Mouse (Mus musculus) kidney, embryonic 16.5 days (tissue): ENCODE measurements around the gene Mpp2. TPM values are rescaled to one million over a fixed set of nuclear protein-coding genes. Genes with fewer than 3 reads are reported as not detected.

Experiments
- ATAC-seq: fragments of 200-750 bp; cut with Nextera tagmentation; 2 replicates; pipeline ENCODE4 v1.8.0; 2017; ENCODE audit warnings: moderate TSS enrichment; ENCODE audit not compliant: low FRiP score, low TSS enrichment
- H3K27ac ChIP-seq: fragments of 300-500 bp; sonication (generic); 2 replicates; pipeline ENCODE4 v1.5.1; 2014; ENCODE audit warnings: low read length
- H3K27me3 ChIP-seq: fragments of 300-500 bp; sonication (generic); 2 replicates; pipeline ENCODE4 v1.6.1; 2014; ENCODE audit warnings: low read length, control low read depth, mixed read lengths; ENCODE audit not compliant: insufficient read depth
- H3K36me3 ChIP-seq: fragments of 300-500 bp; sonication (generic); 2 replicates; pipeline ENCODE4 v1.6.1; 2014; ENCODE audit warnings: low read length, control low read depth, mixed read lengths; ENCODE audit not compliant: insufficient read depth
- H3K4me1 ChIP-seq: fragments of 300-500 bp; sonication (generic); 2 replicates; pipeline ENCODE4 v1.6.1; 2014; ENCODE audit warnings: low read length, control low read depth, mixed read lengths; ENCODE audit not compliant: insufficient read depth
- H3K4me2 ChIP-seq: fragments of 300-500 bp; sonication (generic); replicated peaks from 2 replicates; pipeline ENCODE4 v1.6.1; 2014; ENCODE audit warnings: low read depth, low read length
- H3K4me3 ChIP-seq: fragments of 300-500 bp; sonication (generic); 2 replicates; pipeline ENCODE4 v1.5.1; 2014; ENCODE audit warnings: mild to moderate bottlenecking, low read length
- H3K9ac ChIP-seq: fragments of 300-500 bp; sonication (generic); replicated peaks from 2 replicates; pipeline ENCODE4 v1.6.1; 2014; ENCODE audit warnings: low read length
- H3K9me3 ChIP-seq: fragments of 300-500 bp; sonication (generic); 2 replicates; pipeline ENCODE4 v1.6.1; 2016; ENCODE audit warnings: low read length, control low read depth
- WGBS: fragments of 180-500 bp; shearing (Covaris S2); extraction: QIAGEN DNeasy Blood & Tissue Kit; methylation state at CpG from one replicate; pipeline ENCODE4 v1.1.7; 2014; 5-methylcytosine and 5-hydroxymethylcytosine counted together
- polyA plus RNA-seq: library from polyadenylated mRNA; unstranded; fragments of >200 nt; fragmentation: Nextera tagmentation; extraction: Ambion mirVana; gene quantifications from 2 replicates; pipeline ENCODE4 v1.2.1, GENCODE M21; 2015

Gene Mpp2
- polyA plus RNA-seq, 1 experiment from 2014 or later: 14.4 TPM

DNA sequence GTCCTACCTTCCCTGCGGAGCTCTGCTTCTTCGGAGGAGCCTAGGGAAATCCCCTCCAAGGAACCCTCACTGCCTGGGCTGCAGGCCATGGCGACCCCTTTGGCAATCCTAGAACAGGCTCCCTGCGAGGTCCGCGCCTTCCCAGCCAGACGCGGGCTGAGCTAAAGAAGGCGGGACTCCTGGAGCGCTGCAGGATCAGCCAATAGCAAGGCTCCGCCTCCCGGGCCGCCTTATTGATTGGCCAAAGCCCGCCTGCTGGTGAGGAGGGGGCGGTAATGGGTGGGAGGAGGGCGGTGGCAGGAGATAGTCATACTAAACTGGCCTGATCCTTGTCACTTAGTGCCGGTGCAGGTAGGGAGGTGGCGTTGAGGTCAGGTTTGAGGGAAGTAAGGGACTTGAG is 6.0 kb downstream of the Mpp2 start:
- no peaks in the 10 kb centered on the region for H3K27me3 ChIP-seq
- no peak overlapping the region for H3K27ac ChIP-seq
- peak overlapping the region; percentile 47 for H3K4me3 ChIP-seq
- peak; percentile 82 for ATAC-seq
- peaks cover 51% of the 10 kb centered on the region for H3K4me1 ChIP-seq
- no peaks in the 10 kb centered on the region for H3K9me3 ChIP-seq
- WGBS: under 1% methylated on average over 18 of the region's 18 CpGs
- H3K9ac ChIP-seq: peak overlapping the region; percentile 67
- H3K36me3 ChIP-seq: peaks cover 8% of the 10 kb centered on the region; the same call in 1 of the 2 replicates
- peak overlapping the region; percentile 84 for H3K4me2 ChIP-seq

DNA sequence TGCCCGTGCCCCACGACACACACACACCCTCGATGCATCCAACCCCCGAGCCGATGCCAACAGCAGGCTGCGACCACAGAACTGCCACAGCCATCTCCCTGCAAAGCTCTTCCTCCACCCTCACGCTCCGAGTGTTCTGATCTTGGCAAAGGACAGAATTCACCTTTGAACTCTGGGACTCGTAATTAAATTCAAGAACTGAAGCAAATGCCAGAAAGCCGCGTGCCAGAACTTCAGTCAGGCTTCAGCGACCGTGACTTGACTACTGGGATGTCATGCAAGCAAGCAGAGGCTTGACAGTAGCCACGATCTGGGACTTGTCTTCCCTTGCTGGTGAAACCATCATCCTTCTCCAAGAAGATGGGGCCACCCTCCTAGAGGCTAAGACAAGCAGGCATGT is 14.6 kb downstream of the Mpp2 start:
- Histone ChIP-seq H3K4me1 (peaks cover 6% of the 10 kb centered on the region; the same call in 1 of the 2 replicates), H3K4me3 (no peak overlapping the region), H3K9me3 (no peaks in the 10 kb centered on the region), H3K27ac (no peak overlapping the region), H3K27me3 (no peaks in the 10 kb centered on the region), H3K4me2 (no peak overlapping the region), H3K36me3 (peaks cover 5% of the 10 kb centered on the region; the same call in 1 of the 2 replicates), H3K9ac (no peak overlapping the region)
- ATAC-seq: no peak
- WGBS: 59% methylated on average over 14 of the region's 14 CpGs

- no peak overlapping the region for H3K4me3 ChIP-seq
- no peaks in the 10 kb centered on the region; the same call in 1 of the 2 replicates for H3K36me3 ChIP-seq
- 74% methylated on average over 5 of the region's 5 CpGs for WGBS
- no peak overlapping the region for H3K27ac ChIP-seq
- no peaks in the 10 kb centered on the region for H3K27me3 ChIP-seq
- no peak for ATAC-seq
- no peak overlapping the region for H3K4me2 ChIP-seq
- no peaks in the 10 kb centered on the region for H3K9me3 ChIP-seq
- no peak overlapping the region for H3K9ac ChIP-seq
- peaks cover 6% of the 10 kb centered on the region; the same call in 1 of the 2 replicates for H3K4me1 ChIP-seq
These were observed 15.6 kb downstream of the Mpp2 start for GRCm38 (mm10) chr11:102072729-102073128.

- Histone ChIP-seq H3K9ac (no peak overlapping the region; the same call in 1 of the 2 replicates), H3K9me3 (no peaks in the 10 kb centered on the region), H3K4me3 (no peak overlapping the region), H3K27me3 (no peaks in the 10 kb centered on the region), H3K27ac (no peak overlapping the region), H3K4me1 (peaks cover 10% of the 10 kb centered on the region; the same call in 1 of the 2 replicates), H3K36me3 (no peaks in the 10 kb centered on the region), H3K4me2 (peak overlapping the region; percentile 33)
- WGBS: 7% methylated on average over 13 of the region's 13 CpGs
- 0 out of 2 replicates have a peak, but pooled peaks have one; percentile 63 for ATAC-seq
These were observed 17.9 kb downstream of the Mpp2 start for GRCm38 (mm10) chr11:102070426-102070825.

GRCm38 (mm10) chr11:102069633-102070032 is 18.7 kb downstream of the Mpp2 start:
- 47% methylated on average over 11 of the region's 11 CpGs for WGBS
- Histone ChIP-seq H3K36me3 (no peaks in the 10 kb centered on the region), H3K4me3 (no peak overlapping the region), H3K27ac (no peak overlapping the region), H3K9me3 (no peaks in the 10 kb centered on the region), H3K9ac (no peak overlapping the region), H3K27me3 (no peaks in the 10 kb centered on the region), H3K4me2 (no peak overlapping the region), H3K4me1 (peaks cover 10% of the 10 kb centered on the region; the same call in 1 of the 2 replicates)
- no peak for ATAC-seq

DNA sequence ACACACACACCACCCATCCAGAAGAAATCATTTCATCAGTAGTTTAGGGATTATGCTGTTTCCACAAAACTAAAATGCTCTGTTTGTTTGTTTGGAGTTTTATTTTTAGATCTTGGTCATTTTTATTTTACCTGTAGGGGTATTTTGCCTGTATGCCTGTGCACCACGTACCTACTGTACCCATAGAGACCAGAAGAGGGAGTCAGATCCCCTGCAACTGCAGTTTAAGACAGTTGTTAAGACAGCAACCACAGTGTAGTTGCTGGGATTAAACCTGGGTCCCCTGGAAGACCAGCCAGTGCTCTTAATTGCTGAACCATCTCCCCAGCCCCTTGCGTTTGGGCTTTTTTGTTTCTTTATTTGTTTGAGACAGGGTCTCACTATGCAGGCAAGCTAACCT is 19.3 kb downstream of the Mpp2 start:
- Histone ChIP-seq H3K4me2 (no peak overlapping the region), H3K36me3 (no peaks in the 10 kb centered on the region; the same call in 1 of the 2 replicates), H3K27me3 (no peaks in the 10 kb centered on the region), H3K4me1 (peaks cover 10% of the 10 kb centered on the region; the same call in 1 of the 2 replicates), H3K9ac (no peak overlapping the region), H3K27ac (no peak overlapping the region), H3K4me3 (no peak overlapping the region), H3K9me3 (no peaks in the 10 kb centered on the region)
- 55% methylated on average over 2 of the region's 2 CpGs for WGBS
- ATAC-seq: no peak

DNA sequence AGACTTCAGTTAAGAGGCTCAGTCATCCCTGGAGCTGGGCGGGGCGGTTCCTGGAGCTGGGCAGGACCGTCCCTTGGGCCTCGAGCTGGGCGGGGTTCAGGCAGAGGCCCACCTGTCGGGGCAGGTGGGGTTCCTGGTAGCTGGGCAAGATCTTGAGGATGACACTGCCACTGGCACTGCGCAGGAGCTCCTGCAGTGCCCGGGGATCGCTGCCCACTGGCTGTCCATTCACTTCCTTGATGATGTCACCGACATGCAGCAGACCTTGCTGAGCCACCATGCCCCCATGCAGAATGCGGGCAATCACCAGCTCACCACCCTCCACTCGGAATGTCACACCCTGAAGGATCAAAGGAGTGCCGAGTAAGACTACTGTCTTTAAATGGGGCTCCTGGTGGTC is 25.2 kb downstream of the Mpp2 start:
- H3K4me2 ChIP-seq: no peak overlapping the region
- H3K9me3 ChIP-seq: no peaks in the 10 kb centered on the region
- H3K9ac ChIP-seq: no peak overlapping the region
- no peak overlapping the region for H3K4me3 ChIP-seq
- WGBS: 72% methylated on average over 13 of the region's 13 CpGs
- H3K27ac ChIP-seq: no peak overlapping the region
- no peak for ATAC-seq
- peaks cover 7% of the 10 kb centered on the region for H3K36me3 ChIP-seq
- no peaks in the 10 kb centered on the region for H3K27me3 ChIP-seq
- peaks cover 13% of the 10 kb centered on the region for H3K4me1 ChIP-seq

- Histone ChIP-seq H3K4me3 (no peak overlapping the region), H3K9me3 (no peaks in the 10 kb centered on the region), H3K4me2 (no peak overlapping the region), H3K4me1 (peaks cover 10% of the 10 kb centered on the region), H3K27me3 (no peaks in the 10 kb centered on the region), H3K9ac (no peak overlapping the region), H3K27ac (no peak overlapping the region), H3K36me3 (peaks cover 7% of the 10 kb centered on the region)
- WGBS: 30% methylated on average over 16 of the region's 16 CpGs
- no peak for ATAC-seq
These were observed 26.3 kb downstream of the Mpp2 start for GRCm38 (mm10) chr11:102061941-102062473.

DNA sequence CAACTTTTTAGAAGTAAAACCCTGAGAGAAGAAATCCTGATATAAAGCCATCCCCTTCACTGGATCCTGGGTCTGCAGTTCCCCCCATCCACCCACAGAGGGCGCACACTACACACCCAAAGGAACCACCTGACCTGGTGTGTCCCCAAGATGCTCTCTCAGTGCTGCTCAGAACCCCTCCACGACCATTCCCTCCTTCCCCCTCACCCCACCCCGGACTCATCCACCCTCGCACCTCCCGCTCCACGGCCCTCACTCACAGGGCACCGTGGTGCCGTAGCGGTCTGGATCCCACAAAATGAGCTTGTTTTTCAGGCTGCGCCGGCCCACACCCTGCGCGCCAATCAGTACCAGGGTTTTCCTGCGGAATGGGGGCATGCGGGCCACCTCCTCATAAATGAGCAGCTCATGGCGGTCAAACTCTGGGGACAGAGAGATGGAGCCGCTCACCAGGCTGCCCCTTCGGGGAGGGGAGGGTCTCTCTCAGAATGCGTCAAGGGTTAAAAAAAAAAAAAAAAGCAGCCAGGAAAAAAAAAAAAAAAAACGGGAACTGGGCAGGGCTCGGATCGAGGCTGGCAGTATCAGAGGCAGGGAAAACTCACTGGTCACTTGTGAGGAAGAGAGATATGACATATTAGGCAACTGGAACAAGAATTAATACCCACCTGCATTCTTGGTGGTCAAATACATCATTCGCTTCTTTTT is 26.9 kb downstream of the Mpp2 start:
- H3K9ac ChIP-seq: peak overlapping the region; percentile 52; the same call in 1 of the 2 replicates
- no peak overlapping the region for H3K27ac ChIP-seq
- peak; percentile 66 for ATAC-seq
- H3K4me3 ChIP-seq: peak overlapping the region; percentile 46
- 2% methylated on average over 22 of the region's 23 CpGs for WGBS
- H3K4me2 ChIP-seq: peak overlapping the region; percentile 86
- H3K27me3 ChIP-seq: no peaks in the 10 kb centered on the region
- H3K4me1 ChIP-seq: peaks cover 10% of the 10 kb centered on the region
- peaks cover 7% of the 10 kb centered on the region for H3K36me3 ChIP-seq
- H3K9me3 ChIP-seq: no peaks in the 10 kb centered on the region

- H3K36me3 ChIP-seq: peaks cover 4% of the 10 kb centered on the region; the same call in 1 of the 2 replicates
- ATAC-seq: no peak
- H3K4me1 ChIP-seq: peaks cover 16% of the 10 kb centered on the region
- no peak overlapping the region for H3K9ac ChIP-seq
- no peak overlapping the region for H3K4me2 ChIP-seq
- 28% methylated on average over 9 of the region's 9 CpGs for WGBS
- no peak overlapping the region for H3K27ac ChIP-seq
- no peaks in the 10 kb centered on the region for H3K9me3 ChIP-seq
- no peaks in the 10 kb centered on the region for H3K27me3 ChIP-seq
- no peak overlapping the region for H3K4me3 ChIP-seq
These were observed 34.5 kb downstream of the Mpp2 start for GRCm38 (mm10) chr11:102053847-102054246.
